Mouse (Mus musculus) thymus, adult 18-20 months (tissue): Measurements from ENCODE around the gene Oxsr1.
"Not testable (repeated sequence)": the region's sequence is repeated elsewhere in the genome, so short reads cannot be mapped to it uniquely, and the experiment has no call there.

Source experiments
- DNase-seq, 2 experiments: peaks; one replicate each; pipeline ENCODE4 v3.0.0; 2022; ENCODE audit warnings: mixed read lengths in 2 of 2

The Oxsr1 gene

GRCm38 (mm10) chr9:119322289-119323259 lies at the start of gene Oxsr1:
Gene Oxsr1, minus strand, starts transcription at chr9:119322427.
- peak; percentile 98 to 99 for DNase-seq

DNA sequence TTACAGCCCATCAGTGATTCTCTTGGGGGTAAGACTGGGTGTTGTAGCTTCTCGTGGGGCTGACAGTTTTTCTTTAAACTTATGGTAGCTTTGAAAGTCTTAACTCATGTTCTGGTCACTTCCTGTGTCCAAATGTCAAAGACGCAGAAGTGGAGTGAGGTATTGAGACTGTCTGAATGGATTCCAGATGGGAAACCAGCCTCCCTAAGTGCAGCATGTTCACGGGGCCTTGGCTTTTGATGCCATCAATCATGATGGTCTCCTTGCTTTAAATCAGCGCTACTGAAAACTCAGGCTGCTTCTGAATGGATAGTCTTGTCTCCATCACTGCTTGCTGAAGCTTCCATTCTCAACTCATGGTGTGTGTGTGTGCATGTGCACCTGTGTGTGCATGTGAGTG lies 49.0 kb upstream of the Oxsr1 start:
- DNase-seq: no peak

GRCm38 (mm10) chr9:119370770-119371169 lies 48.5 kb upstream of the Oxsr1 start:
- not testable (repeated sequence) for DNase-seq

GRCm38 (mm10) chr9:119368367-119368766 lies 46.1 kb upstream of the Oxsr1 start:
- DNase-seq: no peak

DNA sequence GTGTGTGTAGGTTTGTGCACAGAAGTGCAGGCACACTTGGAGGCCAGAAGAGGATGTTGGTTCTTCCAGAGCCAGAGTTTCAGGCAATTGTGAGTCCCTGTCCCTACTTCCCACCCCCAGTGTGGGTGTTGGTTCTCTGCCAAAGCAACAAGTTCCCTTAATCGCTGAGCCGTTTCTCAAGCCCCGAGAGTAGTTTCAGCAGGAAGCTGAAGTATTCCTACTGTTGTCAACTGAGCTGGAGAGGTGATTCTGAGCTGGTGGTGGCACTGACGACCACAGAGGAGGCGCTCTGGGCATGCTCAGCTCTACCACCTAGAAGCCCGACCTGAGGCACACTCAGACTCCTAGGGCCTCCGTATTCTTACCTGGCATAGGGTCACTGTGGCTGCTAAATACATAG lies 43.1 kb upstream of the Oxsr1 start, which contains the start of gene Slc22a14:
Slc22a14 (minus strand) TSS at position 270 of the 400 bp plus-strand sequence.
- no peak for DNase-seq

GRCm38 (mm10) chr9:119363229-119363628 lies 41.0 kb upstream of the Oxsr1 start:
- DNase-seq: no peak

DNA sequence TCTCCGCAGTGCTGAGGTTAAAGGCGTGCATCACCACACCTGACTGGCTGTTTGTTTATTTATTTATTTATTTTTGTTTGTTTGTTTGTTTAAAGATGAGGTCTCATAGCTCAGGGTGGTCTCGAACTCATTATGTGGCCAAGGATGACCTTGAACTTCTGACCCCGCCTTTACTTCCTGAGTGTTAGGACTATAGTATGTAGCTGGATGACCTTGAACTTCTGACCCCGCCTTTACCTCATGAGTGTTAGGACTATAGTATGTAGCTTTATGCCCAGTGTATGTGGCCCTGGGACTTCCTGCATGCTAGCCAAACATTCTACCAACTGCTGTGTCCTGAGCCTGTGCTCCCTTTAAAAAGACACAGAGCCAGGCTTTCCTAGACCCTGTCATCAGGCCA lies 39.2 kb upstream of the Oxsr1 start:
- no peak for DNase-seq

- DNase-seq: no peak
Measured at GRCm38 (mm10) chr9:119358058-119358429, 35.8 kb upstream of the Oxsr1 start.

DNA sequence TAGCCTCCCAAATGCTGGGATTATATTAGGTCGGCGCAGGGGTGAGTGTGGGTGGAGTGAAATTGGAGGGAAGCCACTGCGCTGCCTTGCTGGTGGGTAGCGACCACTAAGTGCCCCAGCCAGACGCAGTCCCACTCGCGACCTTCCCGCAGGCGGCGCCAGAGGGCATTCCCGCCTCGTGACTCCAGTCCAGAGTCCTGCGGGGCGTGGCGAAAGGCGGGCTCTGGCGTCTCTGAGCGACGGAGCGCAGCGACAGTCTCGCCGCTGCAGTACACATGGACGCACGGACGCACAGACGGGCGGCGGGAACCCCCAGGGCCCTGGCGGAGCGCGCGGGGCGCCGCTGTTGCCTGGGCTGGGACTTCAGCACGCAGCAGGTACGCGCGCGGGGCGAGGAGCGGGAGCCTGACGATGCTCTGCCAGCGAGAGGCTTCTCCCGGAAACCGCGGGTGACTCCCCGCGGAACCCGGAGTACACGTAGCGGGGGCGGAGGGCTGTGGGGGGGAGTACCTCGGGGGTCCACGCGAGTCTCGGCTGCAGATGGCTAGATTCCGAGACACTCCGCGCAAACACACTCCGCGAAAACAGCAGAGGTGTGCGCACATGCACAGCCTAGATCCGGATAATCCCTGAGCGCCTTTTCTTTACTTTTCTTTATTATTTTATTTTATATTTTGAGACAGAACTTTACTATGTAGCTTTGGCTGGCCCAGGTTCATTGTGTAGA lies 35.3 kb upstream of the Oxsr1 start, which contains the start of gene Xylb:
Xylb (plus strand) TSS at position 51 of the 727 bp plus-strand sequence.
- DNase-seq: peak; percentile 80

DNA sequence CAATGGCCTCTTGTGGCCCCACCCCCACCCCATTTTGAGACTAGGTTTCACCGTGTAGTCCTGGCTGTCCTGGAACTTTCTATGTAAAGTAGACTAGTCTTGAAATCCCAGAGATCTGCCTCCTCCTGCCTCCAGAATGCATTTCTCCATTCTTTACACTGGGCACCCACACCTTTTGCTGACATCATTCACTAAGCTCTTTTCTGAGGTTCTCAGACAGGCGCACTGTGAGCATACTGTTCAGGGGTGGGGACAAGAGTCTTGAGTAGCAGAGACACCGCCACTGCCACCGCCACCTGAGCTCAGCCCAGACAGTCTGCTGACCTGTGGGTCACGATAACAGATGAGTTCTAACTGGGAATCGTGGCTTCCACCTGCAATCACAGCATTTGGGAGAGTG lies 33.7 kb upstream of the Oxsr1 start:
- no peak for DNase-seq

DNA sequence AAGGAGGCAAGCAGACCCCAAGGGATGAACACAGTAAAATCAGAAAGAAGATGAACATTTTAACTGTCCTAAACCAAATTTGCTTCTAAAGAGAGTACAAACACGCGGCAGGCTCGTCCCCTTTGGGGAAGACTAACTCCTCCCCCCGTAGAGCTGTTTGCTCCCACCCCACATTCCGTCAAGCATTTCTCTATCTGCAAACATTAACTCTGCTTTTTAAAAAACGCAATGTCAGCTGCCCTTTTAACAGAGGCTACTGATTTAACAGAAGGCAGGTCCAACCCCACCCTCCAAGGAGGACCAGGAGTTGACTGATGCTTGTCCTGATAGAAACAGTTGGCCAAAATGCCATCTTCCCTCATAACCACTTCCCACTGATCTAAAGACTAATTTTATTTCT lies 31.7 kb upstream of the Oxsr1 start:
- DNase-seq: no peak

GRCm38 (mm10) chr9:119352060-119352459 lies 29.8 kb upstream of the Oxsr1 start:
- peak; percentile 39 to 42 for DNase-seq

DNA sequence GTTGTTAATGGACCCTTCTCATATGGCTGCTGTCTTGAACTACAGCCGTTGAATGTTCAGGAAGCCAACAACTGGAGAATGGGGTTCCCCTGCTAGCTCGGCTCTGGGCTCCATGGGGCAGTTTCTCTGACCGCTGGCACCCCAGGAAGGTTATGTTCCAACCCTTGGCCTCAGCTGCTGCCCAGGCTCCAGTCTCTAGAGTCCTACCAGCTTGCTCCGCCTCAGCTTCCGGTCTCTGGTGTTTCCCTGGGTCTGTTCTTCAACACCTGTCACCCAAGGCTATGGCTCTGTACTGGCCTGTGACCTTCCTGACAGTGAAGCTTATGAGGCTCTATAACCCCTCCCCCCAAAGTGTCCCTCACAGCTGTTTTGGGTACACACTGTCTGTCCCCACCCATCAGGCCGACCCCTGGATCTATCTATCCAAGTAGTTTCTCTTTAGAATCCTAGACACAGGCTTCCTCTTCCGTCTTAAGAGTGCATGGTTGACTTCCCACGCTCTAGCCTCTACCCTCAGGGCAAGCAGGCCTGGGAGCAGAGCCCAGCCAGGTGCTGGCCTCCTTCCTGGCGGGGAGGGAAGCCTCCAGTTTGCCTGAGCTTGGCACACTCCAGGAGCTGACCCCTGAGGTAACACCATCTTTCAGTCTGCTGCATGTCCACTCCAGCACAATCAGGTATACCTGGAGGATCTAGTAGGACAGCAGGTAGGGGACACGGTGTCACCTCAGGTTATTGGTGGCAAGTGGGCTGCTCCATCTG lies 28.9 kb upstream of the Oxsr1 start:
- DNase-seq: no peak

- no peak for DNase-seq
Measured at GRCm38 (mm10) chr9:119350531-119350930, 28.3 kb upstream of the Oxsr1 start.

DNA sequence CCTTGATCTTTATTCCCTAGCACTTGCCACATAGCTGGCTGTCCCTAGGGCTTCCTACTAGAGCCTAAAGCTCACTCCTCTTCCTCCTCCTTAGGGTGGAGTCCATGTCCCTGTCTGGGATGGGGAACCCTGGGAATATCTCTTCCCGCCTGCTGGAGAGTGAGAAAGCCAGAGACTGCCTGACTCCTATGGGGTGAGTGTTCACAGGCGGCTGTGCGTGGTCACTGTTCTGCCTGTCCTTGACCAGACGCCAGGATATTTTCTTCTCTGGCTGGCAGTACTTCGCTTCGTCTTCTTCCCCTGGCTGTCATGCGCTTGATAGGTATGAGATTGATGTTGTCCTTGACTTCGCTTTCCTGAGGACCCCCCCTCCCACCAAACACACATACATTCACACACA lies 24.1 kb upstream of the Oxsr1 start:
- DNase-seq: no peak

GRCm38 (mm10) chr9:119342728-119343127 lies 20.5 kb upstream of the Oxsr1 start:
- DNase-seq: no peak

DNA sequence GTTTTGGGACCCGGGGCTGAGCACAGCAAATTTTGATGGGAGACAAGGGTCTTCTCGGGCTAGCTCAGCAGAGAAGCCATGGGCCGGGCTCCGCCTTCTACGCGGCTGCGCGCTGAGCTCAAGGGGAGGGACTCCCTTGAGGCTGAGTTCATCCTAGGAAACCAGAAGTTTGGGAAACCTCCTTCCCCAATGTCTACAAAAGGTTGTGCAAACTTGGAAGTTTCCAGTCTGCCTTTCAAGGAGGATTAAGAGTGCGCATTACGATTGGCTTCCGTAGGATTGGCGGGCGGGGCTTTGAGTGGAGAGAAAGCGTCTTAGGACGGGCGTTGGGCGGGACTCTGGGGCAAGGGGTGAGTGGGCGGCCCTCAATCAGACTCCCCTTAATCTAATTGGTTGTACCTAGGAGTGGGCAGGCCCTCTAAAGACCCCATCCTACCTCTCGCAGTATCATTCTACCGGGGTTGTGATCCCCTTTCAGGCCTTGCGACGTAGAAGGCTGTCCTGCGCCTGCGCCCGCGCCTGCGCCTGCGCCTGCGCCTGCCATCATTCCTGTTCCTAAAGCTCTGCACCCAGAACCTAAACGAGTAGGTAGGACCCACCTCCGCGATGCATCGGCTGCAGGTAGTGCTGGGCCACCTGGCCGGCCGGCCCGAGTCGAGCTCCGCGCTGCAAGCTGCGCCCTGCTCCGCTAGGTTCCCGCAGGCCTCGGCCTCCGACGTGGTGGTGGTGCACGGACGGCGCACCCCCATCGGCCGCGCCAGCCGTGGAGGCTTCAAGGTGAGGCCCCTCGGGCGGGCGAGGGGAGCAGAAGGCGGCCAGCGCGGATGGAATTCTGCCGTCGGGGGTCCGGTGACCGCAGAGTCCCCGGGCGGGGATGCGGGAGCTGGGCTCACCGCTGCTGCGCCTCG lies 18.9 kb upstream of the Oxsr1 start, which contains the start of gene Myd88:
Myd88 (minus strand) TSS at position 503 of the 908 bp plus-strand sequence.
- peak; percentile 90 to 95 for DNase-seq

DNA sequence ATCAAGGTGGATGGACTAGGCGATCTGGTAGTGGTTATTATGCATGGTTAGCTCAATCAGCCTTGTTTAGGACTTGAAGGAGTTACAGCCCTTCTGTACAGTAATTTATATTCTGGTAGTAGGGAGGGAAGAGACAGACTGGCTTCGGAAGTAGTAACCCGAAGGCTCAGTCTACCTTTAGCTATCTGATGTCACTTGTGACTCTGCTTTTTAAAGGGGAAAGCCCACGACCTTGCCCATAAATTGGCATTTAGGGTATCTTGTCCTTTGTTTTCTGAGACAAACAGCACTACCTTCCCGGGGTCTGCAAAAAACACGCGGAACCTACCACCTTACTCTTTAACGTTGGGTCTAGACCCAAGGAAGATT lies 18.0 kb upstream of the Oxsr1 start:
- DNase-seq: no peak

GRCm38 (mm10) chr9:119339558-119340211 lies 17.5 kb upstream of the Oxsr1 start, which contains the start of gene Acaa1a:
Gene Acaa1a, plus strand, starts transcription at chr9:119339676.
- DNase-seq: peak; percentile 52 to 67

- no peak for DNase-seq
Measured at GRCm38 (mm10) chr9:119339106-119339505, 16.9 kb upstream of the Oxsr1 start.

- DNase-seq: no peak
Measured at GRCm38 (mm10) chr9:119338350-119338749, 16.1 kb upstream of the Oxsr1 start.
